Mouse (Mus musculus) kidney, embryonic 15.5 days (tissue): ENCODE data around the gene Proca1. TPM values are rescaled to one million over a fixed set of nuclear protein-coding genes. Genes with fewer than 3 reads are reported as not detected.

ENCODE experiments used
- ATAC-seq: fragments of 200-750 bp; cut with Nextera tagmentation; replicated peaks from 2 replicates; pipeline ENCODE4 v1.8.0; 2017; ENCODE audit warnings: moderate TSS enrichment; ENCODE audit not compliant: low FRiP score
- H3K27ac ChIP-seq: fragments of 300-500 bp; sonication (generic); 2 replicates; pipeline ENCODE4 v1.5.1; 2015; ENCODE audit warnings: mild to moderate bottlenecking, inconsistent platforms
- H3K27me3 ChIP-seq: fragments of 300-500 bp; sonication (generic); 2 replicates; pipeline ENCODE4 v1.6.1; 2015; ENCODE audit warnings: inconsistent platforms
- H3K36me3 ChIP-seq: fragments of 300-500 bp; sonication (generic); 2 replicates; pipeline ENCODE4 v1.6.1; 2015; ENCODE audit warnings: inconsistent platforms
- H3K4me1 ChIP-seq: fragments of 300-500 bp; sonication (generic); 2 replicates; pipeline ENCODE4 v1.6.1; 2015; ENCODE audit warnings: inconsistent platforms
- H3K4me2 ChIP-seq: fragments of 300-500 bp; sonication (generic); 2 replicates; pipeline ENCODE4 v1.6.1; 2015; ENCODE audit warnings: moderate library complexity, mild to moderate bottlenecking, inconsistent platforms
- H3K4me3 ChIP-seq: fragments of 300-500 bp; sonication (generic); replicated peaks from 2 replicates; pipeline ENCODE4 v1.5.1; 2015; ENCODE audit warnings: mild to moderate bottlenecking, inconsistent platforms
- H3K9ac ChIP-seq: fragments of 300-500 bp; sonication (generic); 2 replicates; pipeline ENCODE4 v1.6.1; 2015; ENCODE audit warnings: mild to moderate bottlenecking, inconsistent platforms
- H3K9me3 ChIP-seq: fragments of 300-500 bp; sonication (generic); replicated peaks from 2 replicates; pipeline ENCODE4 v1.6.1; 2016; ENCODE audit warnings: inconsistent platforms
- WGBS: fragments of 180-500 bp; shearing (Covaris S2); methylation state at CpG from one replicate; pipeline ENCODE4 v1.1.7; 2015; ENCODE audit warnings: mixed read lengths; 5-methylcytosine and 5-hydroxymethylcytosine counted together
- polyA plus RNA-seq: library from polyadenylated mRNA; unstranded; fragments of >200 nt; fragmentation: Nextera tagmentation; extraction: Ambion mirVana; gene quantifications from 2 replicates; pipeline ENCODE4 v1.2.1, GENCODE M21; 2015

The Proca1 gene
- polyA plus RNA-seq, 1 experiment from 2014 or later = 4.3 TPM

DNA sequence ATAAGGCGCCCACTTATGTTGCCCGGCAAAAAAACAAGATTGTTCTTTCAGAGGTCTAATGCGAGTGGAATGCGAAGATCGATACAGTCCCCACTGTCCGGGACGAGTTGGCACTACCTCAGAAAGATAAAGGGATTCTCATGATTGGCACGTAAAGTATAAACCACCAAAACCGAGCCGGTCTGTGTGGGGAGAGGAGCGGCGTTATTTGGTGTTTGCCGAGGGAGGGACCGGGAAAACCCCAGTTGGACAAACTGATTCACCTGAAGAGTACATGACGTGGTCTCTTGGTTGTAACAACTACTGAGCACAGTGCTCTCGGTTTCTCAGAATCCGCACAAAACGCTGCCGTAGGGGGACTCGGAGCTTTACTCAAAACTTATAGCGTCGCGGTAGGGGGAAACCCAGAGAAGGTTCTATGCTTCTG lies 16.3 kb upstream of the Proca1 start:
- no peaks in the 10 kb centered on the region for H3K27me3 ChIP-seq
- H3K9ac ChIP-seq = peak overlapping the region; percentile 81
- H3K4me3 ChIP-seq = peak overlapping the region; percentile 66
- no peak for ATAC-seq
- H3K27ac ChIP-seq = peak overlapping the region; percentile 99
- peaks cover 33% of the 10 kb centered on the region for H3K36me3 ChIP-seq
- peaks cover 68% of the 10 kb centered on the region for H3K4me1 ChIP-seq
- peak overlapping the region; percentile 94 for H3K4me2 ChIP-seq
- no peaks in the 10 kb centered on the region for H3K9me3 ChIP-seq
- under 1% methylated on average over 23 of the region's 23 CpGs for WGBS

DNA sequence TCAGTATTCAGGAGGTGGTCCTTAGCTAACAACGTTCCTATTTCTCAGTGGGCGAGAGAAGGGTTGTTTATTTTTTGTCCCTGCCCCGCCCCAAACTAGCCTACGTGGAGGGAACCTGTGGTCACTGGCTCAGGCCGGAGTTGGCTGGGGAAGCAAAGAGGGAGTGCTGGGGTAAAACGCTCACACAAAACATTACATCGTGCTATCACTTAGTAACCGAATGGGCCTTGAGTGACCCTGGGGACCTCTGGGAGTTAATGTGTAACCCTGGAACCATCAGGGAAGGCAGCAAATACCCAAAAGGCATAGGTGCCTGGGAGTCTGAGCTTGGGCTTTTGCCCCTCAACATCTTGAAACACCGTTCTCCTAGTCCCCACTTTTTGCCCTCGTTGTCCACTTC lies 15.8 kb upstream of the Proca1 start:
- Histone ChIP-seq H3K4me1 (peaks cover 73% of the 10 kb centered on the region), H3K36me3 (peaks cover 33% of the 10 kb centered on the region), H3K4me2 (peak overlapping the region; percentile 94), H3K27me3 (no peaks in the 10 kb centered on the region), H3K4me3 (peak overlapping the region; percentile 66), H3K27ac (peak overlapping the region; percentile 99), H3K9ac (peak overlapping the region; percentile 81; the same call in 1 of the 2 replicates), H3K9me3 (no peaks in the 10 kb centered on the region)
- under 1% methylated on average over 10 of the region's 10 CpGs for WGBS
- peak; percentile 49 for ATAC-seq

DNA sequence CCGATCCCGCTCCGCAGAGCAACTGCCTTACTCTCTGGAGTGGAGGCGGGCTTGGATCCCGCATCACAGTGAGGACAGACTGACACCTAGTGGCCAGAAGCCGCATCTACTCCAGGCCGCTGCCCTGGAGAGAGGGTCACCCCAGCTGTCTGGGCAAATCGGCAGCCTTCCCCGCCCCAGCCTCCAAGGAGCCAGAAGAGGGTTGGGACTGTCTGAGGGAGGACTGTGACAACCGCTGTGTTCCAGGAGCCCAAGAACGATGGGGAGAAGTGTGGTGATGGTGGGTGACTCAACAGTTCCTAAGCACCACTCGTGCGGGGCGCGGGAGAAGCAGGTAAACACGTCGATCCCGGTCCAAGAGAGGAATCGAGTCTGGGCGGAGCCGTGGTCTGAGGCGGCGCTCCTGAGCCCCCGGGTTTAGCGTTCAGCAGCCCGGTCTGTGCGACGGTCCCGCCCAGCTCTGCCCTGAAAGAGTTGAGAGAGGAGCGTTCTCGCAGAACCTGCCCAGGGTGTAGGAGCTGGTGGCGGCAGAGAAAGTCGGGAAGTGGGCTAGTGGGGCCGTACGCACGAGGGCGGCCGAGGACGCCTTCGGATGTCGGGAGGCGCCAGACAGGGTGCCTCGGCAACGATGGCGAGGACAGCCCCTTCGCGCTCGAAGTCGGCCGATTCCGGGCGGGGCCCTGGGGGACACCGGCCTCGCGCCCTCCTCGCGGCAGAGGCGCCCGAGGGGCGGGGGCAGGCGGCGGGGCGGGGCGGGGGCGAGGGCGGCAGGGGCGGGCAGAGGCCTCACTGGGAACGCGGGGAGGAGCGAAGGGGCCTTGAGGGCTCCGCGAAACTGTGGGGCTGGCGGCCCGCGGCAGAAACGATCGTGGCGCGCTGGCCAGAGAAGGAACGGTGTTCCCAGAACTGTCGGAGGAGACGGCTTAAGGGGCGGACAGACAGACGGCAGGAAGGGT lies 15.0 kb upstream of the Proca1 start:
- under 1% methylated on average over 74 of the region's 84 CpGs for WGBS
- H3K4me3 ChIP-seq = peak overlapping the region; percentile 66
- H3K27ac ChIP-seq = peak overlapping the region; percentile 99
- peak; percentile 86 for ATAC-seq
- no peaks in the 10 kb centered on the region for H3K9me3 ChIP-seq
- H3K4me2 ChIP-seq = peak overlapping the region; percentile 94
- H3K4me1 ChIP-seq = peaks cover 67% of the 10 kb centered on the region
- H3K9ac ChIP-seq = peak overlapping the region; percentile 81
- H3K27me3 ChIP-seq = no peaks in the 10 kb centered on the region
- peaks cover 32% of the 10 kb centered on the region for H3K36me3 ChIP-seq

DNA sequence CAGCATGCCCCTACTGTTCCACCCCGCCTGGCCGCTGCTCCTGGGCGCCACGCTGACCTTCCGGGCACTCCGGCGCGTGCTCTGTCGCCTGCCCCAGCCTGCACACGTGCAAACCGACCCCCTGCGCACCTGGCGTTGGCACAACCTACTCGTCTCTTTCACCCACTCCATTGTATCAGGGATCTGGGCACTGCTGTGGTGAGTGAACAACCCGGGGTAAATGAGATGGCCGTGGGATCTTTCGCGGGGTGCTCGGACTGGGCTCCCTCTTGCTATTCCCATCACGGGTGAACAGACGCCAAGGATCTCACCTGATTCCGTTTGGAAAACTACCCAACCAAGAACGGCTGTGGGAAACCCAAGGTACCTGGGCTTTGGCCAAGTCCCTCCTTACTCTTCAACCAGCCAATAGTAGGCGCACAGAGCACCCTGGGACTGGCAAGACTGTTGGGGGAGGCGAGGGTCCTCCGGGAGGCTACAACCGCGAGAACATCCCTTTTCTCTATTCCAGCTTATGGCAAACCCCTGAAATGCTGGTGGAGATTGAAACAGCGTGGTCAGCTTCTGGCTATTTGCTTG lies 14.2 kb upstream of the Proca1 start:
- H3K4me3 ChIP-seq = peak overlapping the region; percentile 66
- H3K27me3 ChIP-seq = no peaks in the 10 kb centered on the region
- ATAC-seq = peak; percentile 7
- H3K4me2 ChIP-seq = peak overlapping the region; percentile 94
- peak overlapping the region; percentile 99 for H3K27ac ChIP-seq
- H3K36me3 ChIP-seq = peaks cover 32% of the 10 kb centered on the region
- peak overlapping the region; percentile 81 for H3K9ac ChIP-seq
- 1% methylated on average over 29 of the region's 29 CpGs for WGBS
- peaks cover 68% of the 10 kb centered on the region for H3K4me1 ChIP-seq
- H3K9me3 ChIP-seq = no peaks in the 10 kb centered on the region

DNA sequence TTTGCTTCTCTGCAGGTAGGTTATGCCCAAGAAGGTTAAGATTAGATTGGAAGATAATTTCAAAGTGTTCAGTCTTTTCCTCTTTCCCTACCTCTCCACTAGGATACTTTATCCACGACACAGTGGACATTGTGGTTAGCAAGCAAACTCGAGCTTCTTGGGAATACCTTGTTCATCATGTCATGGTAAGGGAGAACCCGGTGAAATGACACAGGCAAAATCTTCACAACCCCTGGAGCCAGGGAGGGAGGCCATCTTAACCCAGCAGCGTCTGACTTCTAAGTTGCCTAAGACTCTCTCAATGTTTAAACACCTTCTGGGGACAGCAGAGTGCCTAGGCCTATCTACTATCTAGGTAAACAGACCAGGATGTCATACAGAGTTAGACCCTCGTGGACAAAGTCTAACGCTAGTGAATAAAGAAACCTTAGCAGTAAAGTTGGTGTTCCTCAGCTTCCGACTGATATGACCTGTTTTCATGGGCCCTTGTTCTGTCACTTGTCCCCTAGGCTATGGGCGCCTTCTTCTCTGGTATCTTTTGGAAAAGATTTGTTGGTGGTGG lies 13.7 kb upstream of the Proca1 start:
- peaks cover 32% of the 10 kb centered on the region for H3K36me3 ChIP-seq
- WGBS = 24% methylated on average over 8 of the region's 8 CpGs
- H3K27ac ChIP-seq = peak overlapping the region; percentile 99
- no peak for ATAC-seq
- no peaks in the 10 kb centered on the region for H3K9me3 ChIP-seq
- H3K4me3 ChIP-seq = peak overlapping the region; percentile 66
- peak overlapping the region; percentile 94 for H3K4me2 ChIP-seq
- peaks cover 66% of the 10 kb centered on the region for H3K4me1 ChIP-seq
- H3K27me3 ChIP-seq = no peaks in the 10 kb centered on the region
- H3K9ac ChIP-seq = peak overlapping the region; percentile 81; the same call in 1 of the 2 replicates

DNA sequence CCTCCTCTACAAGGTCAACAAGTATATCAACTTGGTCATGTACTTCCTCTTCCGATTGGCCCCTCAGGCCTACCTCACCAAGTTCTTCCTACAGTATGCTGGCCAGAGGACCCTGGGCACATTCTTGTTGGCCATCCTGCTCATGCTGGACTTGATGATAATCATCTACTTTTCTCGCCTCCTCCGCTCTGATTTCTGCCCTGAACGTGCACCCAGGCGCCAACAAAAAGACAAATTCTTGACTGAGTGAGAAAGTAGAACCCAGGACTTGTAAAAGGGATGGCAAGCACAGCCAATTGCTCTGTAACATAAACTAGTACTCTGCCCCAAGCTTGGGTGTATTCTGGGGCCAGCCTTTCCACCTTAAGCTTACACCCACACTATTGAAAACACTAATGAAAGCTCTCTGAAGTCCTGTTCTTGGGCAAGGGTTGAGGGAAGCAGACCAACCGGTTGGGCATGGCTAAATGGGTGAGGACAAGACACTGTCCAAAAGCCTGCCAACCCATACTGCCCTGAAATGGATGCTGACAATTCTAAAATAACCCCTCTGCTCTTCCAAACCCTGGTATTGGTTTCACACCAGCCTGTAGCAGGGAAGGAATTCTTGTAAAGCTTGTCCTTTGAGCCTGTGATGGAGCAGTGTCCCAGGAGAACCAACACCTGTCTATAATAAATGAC lies 13.0 kb upstream of the Proca1 start:
- 70% methylated on average over 6 of the region's 6 CpGs for WGBS
- no peaks in the 10 kb centered on the region for H3K27me3 ChIP-seq
- peak overlapping the region; percentile 94 for H3K4me2 ChIP-seq
- peak overlapping the region; percentile 12; the same call in 1 of the 2 replicates for H3K9ac ChIP-seq
- peak overlapping the region; percentile 66 for H3K4me3 ChIP-seq
- peaks cover 65% of the 10 kb centered on the region for H3K4me1 ChIP-seq
- H3K9me3 ChIP-seq = no peaks in the 10 kb centered on the region
- H3K27ac ChIP-seq = peak overlapping the region; percentile 99
- ATAC-seq = no peak
- H3K36me3 ChIP-seq = peaks cover 32% of the 10 kb centered on the region

DNA sequence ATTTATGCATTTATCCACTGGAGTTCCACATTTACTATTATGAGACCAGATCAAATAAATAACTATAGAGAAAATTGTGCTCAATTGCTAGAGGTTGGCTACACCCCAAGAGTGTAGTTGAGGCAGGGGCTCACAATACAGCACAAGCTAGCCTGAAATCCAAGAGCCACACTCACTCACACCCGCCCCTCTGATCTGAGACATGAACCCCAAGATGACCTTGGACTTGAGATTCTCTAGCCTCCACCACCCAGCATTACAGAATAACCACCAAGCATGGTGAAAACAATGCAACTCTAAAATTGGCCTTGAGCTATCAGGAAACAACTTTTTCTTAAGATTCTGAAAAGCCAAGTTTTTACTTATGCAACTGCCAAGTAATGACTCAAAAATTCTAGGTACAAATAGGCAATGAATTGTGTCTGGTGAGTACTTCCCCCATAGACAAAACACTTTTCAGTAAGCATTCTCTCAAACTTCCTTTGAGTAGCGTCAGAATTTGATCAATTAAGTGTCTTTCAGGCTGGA lies 11.3 kb upstream of the Proca1 start:
- Histone ChIP-seq H3K27me3 (no peaks in the 10 kb centered on the region), H3K4me2 (peak overlapping the region; percentile 94), H3K36me3 (peaks cover 32% of the 10 kb centered on the region), H3K9ac (peak overlapping the region; percentile 97), H3K4me3 (peak overlapping the region; percentile 95), H3K9me3 (no peaks in the 10 kb centered on the region), H3K27ac (no peak overlapping the region), H3K4me1 (peaks cover 58% of the 10 kb centered on the region)
- WGBS = 39% methylated on average over 2 of the region's 2 CpGs
- ATAC-seq = no peak

DNA sequence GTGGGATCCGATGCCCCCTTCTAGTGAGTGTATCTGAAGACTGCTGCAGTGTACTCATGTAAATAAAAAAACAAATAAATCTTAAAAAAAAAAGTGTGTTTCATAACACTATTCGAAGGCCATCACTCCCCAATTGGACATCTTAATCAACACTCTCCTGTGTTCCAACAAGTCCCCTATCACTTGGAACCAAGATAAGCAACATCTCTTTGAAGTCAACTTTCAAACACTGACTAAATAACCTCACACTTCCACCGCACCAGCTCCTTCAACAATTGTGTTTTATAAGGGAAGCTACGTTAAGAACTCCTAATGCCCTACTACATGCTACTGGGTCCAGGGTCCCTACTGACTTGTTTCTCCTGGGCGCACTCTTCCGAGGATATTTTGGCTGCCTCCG lies 10.7 kb upstream of the Proca1 start:
- Histone ChIP-seq H3K4me3 (peak overlapping the region; percentile 95), H3K4me1 (peaks cover 53% of the 10 kb centered on the region), H3K36me3 (peaks cover 32% of the 10 kb centered on the region), H3K9ac (peak overlapping the region; percentile 97), H3K27me3 (no peaks in the 10 kb centered on the region), H3K27ac (peak overlapping the region; percentile 96), H3K4me2 (peak overlapping the region; percentile 94), H3K9me3 (no peaks in the 10 kb centered on the region)
- 6% methylated on average over 7 of the region's 7 CpGs for WGBS
- ATAC-seq = no peak

DNA sequence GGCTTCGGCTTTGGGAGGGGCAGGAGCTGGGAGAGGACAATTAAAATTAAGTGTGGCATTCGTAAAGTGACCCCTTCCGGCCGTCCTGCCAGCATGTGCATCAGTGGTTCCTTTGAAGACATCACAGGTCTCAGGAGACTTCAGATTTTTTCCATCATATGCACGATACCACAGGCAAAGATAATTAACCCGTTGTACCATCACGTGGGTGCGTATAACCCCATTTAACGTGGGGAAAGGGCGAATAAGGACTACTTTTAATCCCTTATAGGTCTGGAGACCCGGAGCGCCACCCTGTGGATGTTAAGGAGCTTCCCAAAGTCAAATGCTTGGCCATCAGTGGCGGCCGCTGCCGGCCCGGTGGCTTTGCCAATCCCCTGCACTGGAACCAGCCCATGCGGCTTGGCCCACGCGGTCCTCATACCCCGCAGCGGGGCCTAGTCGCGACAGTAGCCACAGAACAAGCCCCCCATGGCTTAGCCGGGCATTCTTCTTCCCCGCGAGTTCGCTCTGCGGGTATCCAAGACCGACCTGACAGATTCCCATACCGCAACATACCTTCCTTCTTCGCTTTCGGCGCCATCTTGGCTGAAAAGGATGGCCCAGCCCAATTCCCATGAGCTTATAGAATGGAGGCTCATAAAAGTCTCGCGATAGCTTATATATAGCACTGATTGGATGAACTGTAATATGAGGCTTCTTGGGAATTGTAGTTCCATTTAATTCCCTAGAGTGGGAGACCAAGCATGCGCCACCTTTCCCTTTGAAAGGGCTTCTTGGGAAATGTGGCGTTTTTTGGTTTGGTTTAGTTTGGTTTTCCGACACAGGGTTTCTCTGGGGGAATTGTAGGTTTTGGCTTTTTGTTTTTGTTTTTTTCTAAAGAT lies 10.0 kb upstream of the Proca1 start, which contains the start of gene Rpl23a:
TSS of gene Rpl23a (minus strand) at position 624 of the 884 bp plus-strand sequence.
- peaks cover 50% of the 10 kb centered on the region for H3K4me1 ChIP-seq
- H3K4me3 ChIP-seq = peak within 1 kb of the TSS; percentile 95
- H3K36me3 ChIP-seq = peaks cover 32% of the 10 kb centered on the region
- no peaks in the 10 kb centered on the region for H3K9me3 ChIP-seq
- H3K9ac ChIP-seq = peak within 1 kb of the TSS; percentile 97
- under 1% methylated on average over 38 of the region's 38 CpGs for WGBS
- peak; percentile 83 for ATAC-seq
- H3K27me3 ChIP-seq = no peaks in the 10 kb centered on the region
- peak within 1 kb of the TSS; percentile 94 for H3K4me2 ChIP-seq
- peak within 1 kb of the TSS; percentile 96 for H3K27ac ChIP-seq

DNA sequence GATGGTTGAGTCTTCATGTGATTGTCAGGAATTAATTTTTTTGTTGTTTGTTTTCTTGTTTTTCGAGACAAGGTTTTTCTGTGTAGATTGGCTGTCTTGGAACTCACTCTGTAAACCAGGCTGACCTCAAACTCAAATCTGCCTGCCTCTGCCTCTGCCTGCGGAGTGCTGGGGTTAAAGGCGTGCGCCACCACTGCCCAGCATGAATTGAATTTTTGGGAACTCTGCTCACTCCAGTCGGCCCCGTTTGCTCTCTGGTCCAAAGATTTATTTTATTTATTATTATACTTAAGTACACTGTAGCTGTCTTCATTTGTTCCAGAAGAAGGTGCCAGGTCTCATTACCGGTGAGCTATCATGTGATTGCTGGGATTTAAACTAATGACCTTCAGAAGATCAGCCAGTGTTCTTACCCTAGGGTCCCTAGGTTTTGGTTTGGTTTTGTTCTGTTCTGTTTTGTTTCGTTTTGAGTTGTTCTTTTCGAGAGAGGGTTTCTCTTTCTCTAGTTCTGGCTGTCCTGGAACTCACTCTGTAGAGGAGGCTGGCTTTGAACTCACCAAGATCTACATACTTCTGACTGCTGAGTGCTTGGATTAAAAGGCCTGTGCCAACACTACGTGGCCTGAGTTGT lies 9.2 kb upstream of the Proca1 start:
- Histone ChIP-seq H3K27ac (peak overlapping the region; percentile 96), H3K9ac (0 out of 2 replicates have a peak overlapping the region, but pooled peaks have one; percentile 97)
- 49% methylated on average over 10 of the region's 10 CpGs for WGBS

More for the DNA sequence above, 9.2 kb upstream of the Proca1 start:
- Histone ChIP-seq H3K36me3 (peaks cover 32% of the 10 kb centered on the region), H3K4me3 (peak overlapping the region; percentile 95), H3K4me2 (peak overlapping the region; percentile 94), H3K27me3 (no peaks in the 10 kb centered on the region), H3K9me3 (no peaks in the 10 kb centered on the region), H3K4me1 (peaks cover 44% of the 10 kb centered on the region)
- ATAC-seq = no peak
